Mouse (Mus musculus) olfactory bulb, adult 2 months (tissue): ENCODE results near the gene Fam213a. TPM values are rescaled to one million over a fixed set of nuclear protein-coding genes. Genes with fewer than 3 reads are reported as not detected.

ENCODE experiments used
- H3K27ac ChIP-seq: fragments of 200-500 bp; 2 replicates; pipeline ENCODE4 v1.5.1; 2012; ENCODE audit warnings: low read depth, low read length; ENCODE audit not compliant: insufficient read depth
- H3K4me1 ChIP-seq: fragments of 200-500 bp; 2 replicates; pipeline ENCODE4 v1.6.1; 2012; ENCODE audit warnings: low read length; ENCODE audit not compliant: control insufficient read depth, insufficient read depth
- H3K4me3 ChIP-seq: fragments of 200-500 bp; 2 replicates; pipeline ENCODE4 v1.5.1; 2012; ENCODE audit warnings: mild to moderate bottlenecking, low read depth, low read length, moderate library complexity; ENCODE audit not compliant: insufficient read depth
- CTCF ChIP-seq: fragments of 200-500 bp; IDR thresholded peaks from 2 replicates; pipeline ENCODE4 v1.5.1; 2012; ENCODE audit warnings: low read depth, mild to moderate bottlenecking, low read length, moderate library complexity; ENCODE audit not compliant: insufficient read depth
- POLR2A ChIP-seq: fragments of 200-500 bp; IDR thresholded peaks from 2 replicates; pipeline ENCODE4 v1.6.1; 2012; ENCODE audit warnings: mild to moderate bottlenecking, low read depth, low read length, moderate library complexity; ENCODE audit not compliant: insufficient read depth
- WGBS: fragments of 180-500 bp; shearing (Covaris S2); methylation state at CpG from one replicate; pipeline ENCODE4 v1.1.7; 2018; 5-methylcytosine and 5-hydroxymethylcytosine counted together
- polyA plus RNA-seq: library from polyadenylated mRNA; stranded (reverse); fragments of >200 nt; gene quantifications from 2 replicates; pipeline ENCODE4 v1.2.4, GENCODE M21; 2012; ENCODE audit warnings: low replicate concordance; ENCODE audit not compliant: missing spikeins, insufficient read depth, insufficient read length

Fam213a gene
- polyA plus RNA-seq, 1 experiment = not detected

DNA sequence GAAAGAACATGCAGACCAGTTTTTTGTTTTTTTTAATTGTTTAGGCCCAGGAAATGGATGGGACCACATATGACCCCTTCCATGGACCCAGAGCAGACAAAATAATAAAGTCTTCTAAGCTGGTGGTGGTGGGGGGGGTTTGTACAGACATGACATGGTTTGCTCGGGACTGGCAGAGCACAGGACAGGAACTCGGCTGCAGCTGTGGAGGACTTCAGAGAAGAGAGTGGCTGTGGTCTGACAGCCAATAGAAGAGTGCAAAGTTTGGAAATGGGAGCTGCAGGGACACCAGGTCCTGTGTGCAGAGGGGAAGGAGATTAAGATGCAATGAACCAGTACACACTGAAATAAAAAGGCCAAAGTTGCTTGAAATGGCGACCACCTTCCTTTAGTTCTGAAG lies 54.0 kb downstream of the Fam213a start:
- H3K4me1 ChIP-seq = peaks cover 38% of the 10 kb centered on the region
- no peak overlapping the region for H3K27ac ChIP-seq

DNA sequence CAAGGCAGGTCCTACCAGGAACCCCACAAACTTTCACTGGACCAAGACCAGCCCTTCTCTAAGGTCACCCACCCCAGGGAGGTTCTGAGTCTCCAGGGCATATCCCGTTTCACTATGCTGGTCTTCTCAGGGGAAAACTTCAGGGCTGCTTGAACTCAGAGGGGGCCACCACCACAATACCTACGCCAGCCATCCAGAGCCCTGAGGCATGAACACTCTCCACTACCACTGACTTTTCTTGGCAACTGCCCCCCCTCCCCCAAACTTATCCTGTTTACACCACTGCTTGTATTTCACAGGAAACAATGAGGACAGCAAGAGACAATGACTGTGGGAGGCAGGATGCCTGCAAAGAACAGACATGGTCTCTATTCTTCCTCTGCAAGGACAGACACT lies 54.6 kb downstream of the Fam213a start:
- peaks cover 38% of the 10 kb centered on the region for H3K4me1 ChIP-seq
- no peak overlapping the region for H3K4me3 ChIP-seq
- 81% methylated on average over 2 of the region's 2 CpGs for WGBS
- no peak for TF ChIP-seq CTCF
- no peak for TF ChIP-seq POLR2A
- H3K27ac ChIP-seq = peak overlapping the region; percentile 76

More for the DNA sequence above, 54.0 kb downstream of the Fam213a start:
- 62% methylated on average over 3 of the region's 3 CpGs for WGBS
- no peak overlapping the region for H3K4me3 ChIP-seq
- TF ChIP-seq POLR2A (no peak), CTCF (no peak)

- no peak for TF ChIP-seq CTCF
- TF ChIP-seq POLR2A = no peak
- peaks cover 38% of the 10 kb centered on the region for H3K4me1 ChIP-seq
- H3K27ac ChIP-seq = peak overlapping the region; percentile 76
- 61% methylated on average over 4 of the region's 4 CpGs for WGBS
- H3K4me3 ChIP-seq = no peak overlapping the region
Observed at GRCm38 (mm10) chr14:40958083-40958985, 55.3 kb downstream of the Fam213a start.

- H3K4me3 ChIP-seq = no peak overlapping the region
- WGBS = 71% methylated on average over 3 of the region's 3 CpGs
- H3K27ac ChIP-seq = peak overlapping the region; percentile 24; the same call in 1 of the 2 replicates
- TF ChIP-seq CTCF (no peak), POLR2A (no peak)
- peaks cover 36% of the 10 kb centered on the region for H3K4me1 ChIP-seq
Observed at GRCm38 (mm10) chr14:40957607-40958006, 56.0 kb downstream of the Fam213a start.

DNA sequence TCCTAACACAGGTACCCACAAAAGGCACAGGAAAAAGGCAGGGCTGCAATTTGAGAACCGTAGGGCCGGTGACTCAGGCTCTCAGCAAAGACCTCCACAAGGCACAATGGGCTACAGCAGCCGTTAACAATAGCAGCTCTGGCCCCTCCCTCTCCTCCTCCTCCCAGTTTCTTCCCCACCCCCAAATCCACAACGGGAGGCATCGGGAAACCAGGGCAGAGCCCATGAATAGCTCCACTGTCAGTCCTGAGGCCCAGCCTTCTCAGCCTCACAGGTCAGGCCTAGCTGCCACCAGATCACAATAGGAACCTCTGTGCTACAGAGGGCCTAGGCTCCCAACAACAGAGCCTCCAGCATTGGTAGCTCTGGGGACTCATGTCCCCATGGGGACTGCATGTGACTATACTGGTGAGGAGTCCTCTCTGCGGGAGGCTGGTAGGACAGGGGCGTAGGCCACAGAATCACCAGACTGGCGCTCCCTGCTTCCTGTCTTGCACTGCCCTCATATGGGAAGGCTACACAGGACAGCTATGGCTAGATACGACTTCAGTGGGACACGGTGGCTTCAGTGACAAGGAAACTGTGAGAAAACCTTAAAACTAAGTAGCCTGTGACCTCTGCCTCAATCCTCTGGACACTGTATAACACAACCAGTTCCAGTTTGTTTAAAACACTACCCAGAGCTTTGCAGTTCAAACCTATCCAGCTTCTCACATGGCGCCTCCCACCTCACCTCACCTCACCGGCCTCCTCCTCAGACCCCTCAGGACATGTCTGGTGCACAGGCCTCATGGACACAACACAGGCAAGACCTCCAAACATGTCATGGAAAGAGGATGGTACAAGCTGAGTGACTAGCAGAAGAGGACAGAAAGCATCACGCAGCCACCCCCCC lies 57.1 kb downstream of the Fam213a start:
- no peak for TF ChIP-seq CTCF
- no peak for TF ChIP-seq POLR2A
- Histone ChIP-seq H3K4me1 (peaks cover 32% of the 10 kb centered on the region), H3K27ac (peak overlapping the region; percentile 76), H3K4me3 (no peak overlapping the region)
- WGBS = 44% methylated on average over 13 of the region's 13 CpGs

DNA sequence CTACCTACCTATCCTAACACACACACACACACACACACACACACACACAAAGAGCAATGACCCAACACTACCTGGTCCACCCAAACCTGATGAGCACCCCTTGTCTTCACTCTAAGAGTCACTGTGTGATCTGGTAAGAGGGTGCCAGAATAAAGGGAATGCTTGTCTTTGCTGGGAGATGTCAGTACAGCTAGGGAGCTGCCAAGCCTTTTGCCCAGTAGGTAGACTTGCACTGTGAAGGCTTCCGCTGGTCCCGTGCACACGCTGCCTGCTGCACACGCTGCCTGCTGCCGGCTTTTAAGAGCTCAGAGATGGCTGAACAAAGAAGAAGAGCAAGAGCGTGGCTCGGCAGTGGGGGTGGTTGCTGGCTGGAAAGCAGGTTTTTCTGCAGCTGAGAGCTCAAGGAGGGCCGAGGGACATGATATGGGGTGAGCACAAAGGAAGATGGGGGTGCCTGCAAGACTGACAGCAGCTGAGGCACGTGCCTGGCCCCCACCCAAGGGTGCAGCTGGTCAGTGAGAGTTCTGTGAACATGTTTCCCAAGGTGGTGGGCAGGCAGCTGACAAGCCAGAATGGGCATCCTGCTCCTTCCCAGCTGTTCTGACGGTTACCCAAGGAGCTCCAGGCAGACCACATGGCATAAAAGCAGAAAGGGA lies 57.9 kb downstream of the Fam213a start:
- WGBS = 9% methylated on average over 10 of the region's 10 CpGs
- Histone ChIP-seq H3K4me3 (no peak overlapping the region), H3K4me1 (peaks cover 32% of the 10 kb centered on the region), H3K27ac (peak overlapping the region; percentile 76)
- TF ChIP-seq CTCF (no peak), POLR2A (no peak)

- Histone ChIP-seq H3K27ac (0 out of 2 replicates have a peak overlapping the region, but pooled peaks have one; percentile 76), H3K4me3 (no peak overlapping the region), H3K4me1 (peaks cover 36% of the 10 kb centered on the region)
- 68% methylated on average over 1 of the region's 1 CpGs for WGBS
- no peak for TF ChIP-seq POLR2A
- TF ChIP-seq CTCF = no peak
Observed at GRCm38 (mm10) chr14:40955146-40955545, 58.4 kb downstream of the Fam213a start.

DNA sequence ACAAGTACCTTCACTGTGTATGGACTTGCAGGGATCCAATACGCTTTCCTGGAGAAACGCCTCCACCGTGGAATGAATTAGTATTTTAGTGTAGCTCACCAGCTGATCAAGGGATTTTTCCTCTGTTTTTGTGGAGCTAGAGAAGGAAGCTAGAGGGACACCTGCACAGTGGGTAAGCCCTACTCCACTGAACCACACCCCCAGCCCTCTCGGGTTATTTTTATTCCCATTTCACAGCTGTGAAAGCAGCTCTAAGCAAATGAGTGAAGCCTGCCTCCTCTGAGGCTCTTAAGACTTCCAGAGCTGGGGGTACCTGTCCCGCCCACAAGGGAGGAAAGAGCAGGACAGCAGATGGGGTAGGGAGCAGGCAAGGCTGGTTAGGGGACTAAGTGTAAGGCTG lies 60.2 kb downstream of the Fam213a start:
- 79% methylated on average over 5 of the region's 5 CpGs for WGBS
- TF ChIP-seq CTCF (no peak), POLR2A (no peak)
- H3K4me3 ChIP-seq = no peak overlapping the region
- no peak overlapping the region for H3K27ac ChIP-seq
- H3K4me1 ChIP-seq = peaks cover 41% of the 10 kb centered on the region

- TF ChIP-seq POLR2A (no peak), CTCF (no peak)
- H3K27ac ChIP-seq = no peak overlapping the region
- no peak overlapping the region for H3K4me3 ChIP-seq
- WGBS = 90% methylated on average over 2 of the region's 2 CpGs
- H3K4me1 ChIP-seq = peaks cover 38% of the 10 kb centered on the region
Observed at GRCm38 (mm10) chr14:40952715-40953114, 60.9 kb downstream of the Fam213a start.
